Mouse (Mus musculus) thymus, postnatal 25 days (tissue): ENCODE measurements around the gene Acap2.

Experiments
- DNase-seq: peaks from one replicate; pipeline ENCODE4 v3.0.0; 2022

Acap2 gene

DNA sequence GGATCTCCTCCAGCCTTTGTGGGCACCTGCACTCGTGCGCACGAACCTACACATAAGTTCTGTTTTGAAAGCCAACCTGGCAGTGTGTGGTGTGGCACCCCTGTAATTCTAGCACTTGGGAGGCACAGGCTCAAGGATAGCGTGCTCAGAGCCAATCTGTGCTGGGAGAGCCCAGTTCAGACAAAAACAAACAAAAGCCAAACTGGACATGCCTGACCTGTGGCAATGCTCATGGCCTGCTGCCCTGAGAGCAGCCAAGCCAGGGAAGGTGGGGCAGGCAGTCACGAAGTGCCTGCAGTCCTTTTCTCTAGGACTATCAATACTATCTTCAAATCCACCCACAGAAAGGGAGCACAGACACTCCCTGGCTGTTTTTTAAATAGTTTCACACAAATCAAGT is 157.9 kb downstream of the Acap2 start:
- DNase-seq: no peak
